Mouse (Mus musculus): ENCODE measurements around the gene Ercc6l2. TPM values are rescaled to one million over a fixed set of nuclear protein-coding genes. Genes with fewer than 3 reads are reported as not detected.

Ercc6l2 gene
- 6.8 and 7.5 TPM in 2 replicates for polyA plus RNA-seq (2012; rRNA removed)

GRCm38 (mm10) chr13:63814746-63815681 is at the start of gene Ercc6l2:
Ercc6l2 (plus strand) TSS chr13:63815240.

Other genes starting within 250 kb of the Ercc6l2 start
- 3.9 and 4.5 TPM in 2 replicates for gene Ptch1, start 241.6 kb upstream of the Ercc6l2 start, polyA plus RNA-seq (2012; rRNA removed)